Mouse (Mus musculus) kidney, adult 8-10 months (tissue): ENCODE data around the gene Ube2g2.

Experiments used
- DNase-seq, 2 experiments: peaks; one replicate each; pipeline ENCODE4 v3.0.0; 2022

Ube2g2 gene

DNA sequence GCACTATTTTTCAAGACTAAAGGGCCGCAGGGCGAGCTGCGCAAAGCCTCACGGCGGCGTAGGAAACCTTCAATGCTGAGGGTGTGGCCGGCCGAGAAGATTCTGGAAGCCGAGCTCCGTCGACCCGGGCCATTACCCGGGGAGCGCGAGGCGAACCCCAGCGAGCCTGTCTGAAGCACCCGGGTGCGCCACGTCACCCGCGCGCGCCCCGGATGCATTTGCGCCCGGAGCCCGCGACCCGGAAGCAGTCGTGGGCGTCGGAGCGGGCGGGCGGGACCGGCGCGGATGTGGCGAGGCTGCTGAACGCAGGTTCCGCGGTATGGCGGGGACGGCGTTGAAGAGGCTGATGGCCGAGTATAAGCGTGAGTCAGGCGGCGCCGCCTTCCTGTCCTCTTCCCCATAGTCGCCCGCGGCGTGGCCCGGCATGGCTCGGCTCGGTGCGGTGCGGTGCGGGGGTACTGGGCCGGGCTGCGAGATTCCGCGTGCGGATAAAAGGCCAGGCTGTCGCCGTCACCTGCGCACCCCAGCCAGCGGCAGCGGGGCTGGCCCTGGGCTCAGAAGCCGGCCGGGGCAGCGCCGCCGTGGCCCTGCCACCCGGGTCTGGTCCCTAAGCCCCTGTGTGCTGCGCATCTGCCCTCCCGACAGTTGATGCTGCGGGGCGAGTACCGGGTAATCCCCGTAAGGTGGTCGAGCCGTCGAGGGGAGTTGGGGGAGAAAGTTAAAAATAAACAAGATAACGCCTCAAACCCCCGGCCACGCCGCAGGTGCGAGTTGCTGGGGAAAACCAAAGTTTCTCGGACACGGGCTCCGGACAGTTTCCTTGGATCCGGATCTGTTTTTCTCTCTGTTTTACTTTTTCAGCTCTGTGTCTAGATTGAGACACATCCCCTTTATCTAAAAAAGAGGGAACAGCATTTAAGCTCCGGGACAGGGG, at the start of gene Ube2g2:
Gene Ube2g2, plus strand, starts transcription at position 221 of the 934 bp plus-strand sequence.
- peak; percentile 88 to 90 for DNase-seq

DNA sequence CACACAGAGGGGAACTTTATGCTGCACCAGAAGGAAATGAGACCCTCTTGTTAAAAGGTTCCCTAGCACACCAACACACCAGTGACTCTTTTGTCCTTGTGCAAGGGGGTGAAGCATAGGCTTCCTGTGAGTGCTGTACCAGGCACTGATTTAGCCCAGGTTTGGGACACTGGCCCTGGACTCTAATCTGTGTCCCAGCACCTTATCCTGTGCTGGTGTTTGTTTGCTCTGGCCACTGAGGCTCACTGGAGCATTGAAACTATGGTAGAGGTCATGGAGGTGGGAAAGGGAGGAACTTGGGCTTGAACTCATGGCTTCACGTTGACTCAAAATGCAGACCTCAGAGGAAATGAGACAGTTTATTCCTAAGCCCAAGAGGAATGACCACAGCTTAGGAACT, 48.9 kb upstream of the Ube2g2 start:
- no peak for DNase-seq

GRCm38 (mm10) chr10:77580027-77580920, 41.8 kb upstream of the Ube2g2 start:
- no peak for DNase-seq

- no peak for DNase-seq
Measured at GRCm38 (mm10) chr10:77581023-77581407, 41.1 kb upstream of the Ube2g2 start.

GRCm38 (mm10) chr10:77581408-77582284, 40.4 kb upstream of the Ube2g2 start, which contains the start of gene Pttg1ip:
TSS of gene Pttg1ip (plus strand) at chr10:77581720.
- peak; percentile 95 to 96 for DNase-seq

DNA sequence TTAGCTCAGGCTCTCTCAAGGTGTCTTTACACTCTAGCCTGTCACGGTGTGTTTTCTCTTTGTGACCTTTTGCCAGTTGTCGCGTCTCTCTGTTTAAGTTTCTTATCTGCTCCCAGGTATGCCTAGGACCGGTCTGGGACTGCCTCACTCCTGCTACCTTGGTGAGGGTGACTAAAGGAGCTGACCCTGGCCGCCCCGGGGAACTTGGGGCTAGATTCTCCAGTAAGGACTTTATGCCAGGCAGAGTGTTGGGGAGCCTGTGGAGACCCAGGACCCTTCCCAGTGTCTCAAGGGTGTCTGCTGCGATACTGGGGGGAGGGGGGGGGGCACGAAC, 39.8 kb upstream of the Ube2g2 start:
- no peak for DNase-seq

DNA sequence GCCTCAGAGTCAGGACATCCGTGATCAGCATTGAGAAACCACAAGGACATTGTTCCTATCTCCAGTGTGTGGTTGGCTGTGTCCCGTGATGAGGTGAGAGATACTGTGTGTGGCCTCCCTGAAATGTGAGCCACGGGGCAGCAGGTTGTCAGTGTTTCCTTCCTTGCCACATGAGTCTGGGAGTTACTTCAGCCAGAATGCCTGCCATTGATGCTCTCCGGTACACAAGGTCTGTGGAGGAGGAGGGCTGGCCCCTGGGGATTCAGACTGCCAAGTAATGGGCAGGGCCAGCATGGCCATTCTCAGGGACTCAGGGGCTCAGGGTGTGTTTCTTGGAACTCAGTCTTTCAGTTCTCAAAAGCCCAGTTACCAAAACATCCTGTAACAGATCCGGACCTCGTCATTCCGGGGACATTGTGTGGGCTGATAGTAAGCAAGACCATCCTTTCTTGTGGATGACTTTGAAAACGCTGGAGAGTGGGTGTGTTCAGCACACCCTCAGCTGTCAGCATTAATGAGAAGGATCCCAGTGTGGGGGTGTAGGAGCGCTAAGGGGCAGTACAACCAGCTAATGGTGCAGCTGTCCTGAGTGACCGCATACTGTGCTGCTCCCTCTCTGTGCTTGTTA, 38.2 kb upstream of the Ube2g2 start:
- peak; percentile 40 to 41 for DNase-seq

GRCm38 (mm10) chr10:77586637-77587036, 35.4 kb upstream of the Ube2g2 start:
- DNase-seq = no peak

- peak; percentile 41 to 69 for DNase-seq
Measured at GRCm38 (mm10) chr10:77587091-77587775, 34.8 kb upstream of the Ube2g2 start.

DNA sequence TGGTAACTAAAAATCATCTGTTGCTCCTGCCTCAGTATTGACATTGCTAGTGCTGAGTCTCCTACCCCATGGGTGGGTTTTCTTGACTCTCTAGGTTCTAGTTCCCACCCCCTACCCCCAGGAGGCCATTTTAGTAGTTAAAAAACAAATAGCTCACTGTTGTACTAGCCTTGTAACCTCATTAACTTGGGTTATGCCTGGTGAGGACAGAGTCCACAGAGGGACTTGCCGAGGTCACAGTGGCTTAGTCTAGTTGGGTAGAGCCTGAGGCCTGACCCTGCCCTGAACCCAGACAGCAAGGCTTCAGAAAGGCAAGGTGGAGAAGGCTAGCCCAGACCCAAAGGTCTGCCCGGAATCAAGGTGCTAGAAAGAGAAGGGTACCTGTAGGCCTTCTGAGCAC, 34.0 kb upstream of the Ube2g2 start:
- peak; percentile 59 to 65 for DNase-seq

DNA sequence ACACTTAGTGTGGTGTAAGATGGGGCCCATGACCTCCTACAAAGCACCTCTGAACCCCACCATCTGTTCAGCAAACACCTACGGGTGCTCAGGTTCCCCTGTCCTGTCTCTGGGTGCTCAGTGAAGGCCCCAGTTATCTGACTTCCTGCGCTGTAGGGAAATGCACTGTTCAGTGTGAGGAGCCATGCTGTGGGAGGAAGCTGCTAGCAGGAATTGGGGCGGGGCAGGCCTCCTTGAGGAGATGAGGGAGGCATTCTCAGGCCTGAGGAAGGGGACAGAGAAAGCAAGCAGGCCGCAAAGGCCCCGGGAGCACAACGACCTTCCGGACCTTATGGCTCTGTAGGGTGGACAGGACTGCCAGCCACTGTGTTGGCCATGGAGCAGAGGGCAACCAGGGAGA, 33.0 kb upstream of the Ube2g2 start:
- no peak for DNase-seq

DNA sequence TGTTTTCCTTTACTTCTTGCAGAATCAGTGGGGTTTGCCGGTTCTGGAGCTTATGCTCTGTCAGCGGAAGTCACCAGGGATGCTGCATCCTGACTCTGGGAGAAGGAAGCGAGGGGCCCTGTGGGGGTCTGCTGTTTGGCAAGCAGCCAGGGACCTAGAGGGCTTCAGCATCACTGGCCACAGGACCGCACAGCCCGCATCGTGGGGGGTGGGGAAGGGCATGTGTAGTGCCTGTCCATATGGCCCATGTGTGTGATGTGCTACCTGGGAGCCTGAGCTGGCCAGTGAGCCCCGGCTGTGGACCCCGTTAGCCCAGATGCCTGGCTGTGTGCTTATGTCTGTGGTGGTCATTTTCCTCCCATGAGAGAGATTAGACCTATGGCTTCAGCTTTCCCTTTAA, 32.3 kb upstream of the Ube2g2 start:
- no peak for DNase-seq

DNA sequence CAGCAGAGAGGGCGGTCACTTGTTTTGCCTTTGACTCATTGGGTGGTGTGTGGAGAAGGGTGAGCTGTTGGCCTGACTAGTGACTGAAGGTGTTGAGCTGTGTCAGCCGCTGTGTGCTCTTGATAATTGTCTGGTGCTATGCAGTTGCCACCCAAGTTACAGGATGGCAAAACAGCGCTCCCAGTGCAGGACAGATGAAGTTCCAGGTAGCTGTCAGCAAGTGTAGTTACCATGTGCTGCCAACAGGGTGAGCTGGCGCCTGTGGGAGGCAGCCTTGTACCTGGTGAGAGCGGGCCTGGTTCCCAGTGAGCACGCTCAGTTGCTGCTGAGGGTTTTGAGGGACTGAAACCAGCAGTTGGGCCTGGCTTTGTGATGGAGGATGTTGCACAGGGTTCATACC, 31.3 kb upstream of the Ube2g2 start:
- DNase-seq = peak; percentile 53 to 66

DNA sequence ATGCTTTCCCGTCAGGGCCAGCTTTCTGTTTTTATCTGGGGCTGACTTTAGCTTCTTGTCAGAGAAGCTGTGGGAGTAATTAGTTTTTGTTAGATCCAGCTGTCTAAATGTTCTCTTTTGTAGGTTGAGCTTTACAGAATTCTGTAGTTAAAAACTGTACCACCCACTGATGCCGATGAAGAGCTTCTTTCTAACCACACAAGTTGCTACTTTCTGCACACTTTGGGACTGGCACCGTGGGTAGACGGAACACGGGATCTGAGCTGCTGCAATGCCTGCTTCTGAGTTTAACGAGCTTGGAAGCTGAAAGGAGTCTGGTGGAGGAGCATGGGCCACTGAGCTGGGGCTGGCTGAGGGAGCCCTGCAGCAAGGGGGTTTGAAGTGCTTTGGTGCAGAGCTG, 30.5 kb upstream of the Ube2g2 start:
- no peak for DNase-seq

GRCm38 (mm10) chr10:77596060-77596459, 26.0 kb upstream of the Ube2g2 start:
- DNase-seq = no peak

- no peak for DNase-seq
Measured at GRCm38 (mm10) chr10:77603021-77603420, 19.1 kb upstream of the Ube2g2 start.

GRCm38 (mm10) chr10:77604111-77604510, 18.0 kb upstream of the Ube2g2 start:
- DNase-seq = no peak

- DNase-seq = no peak
Measured at GRCm38 (mm10) chr10:77604958-77605357, 17.1 kb upstream of the Ube2g2 start.

GRCm38 (mm10) chr10:77605368-77605767, 16.7 kb upstream of the Ube2g2 start:
- DNase-seq = no peak

- peak; percentile 95 to 98 for DNase-seq
Measured at GRCm38 (mm10) chr10:77605908-77606826, 15.9 kb upstream of the Ube2g2 start, which contains the start of the genes Sumo3 and Gm49325. TSS of gene Sumo3 (plus strand) at chr10:77606097. TSS of gene Gm49325 (plus strand) at chr10:77606197.
